Mouse (Mus musculus) inflammation-experienced regulatory T-cells, adult 6 months (primary cell): ENCODE data around the gene Idh2. TPM values are rescaled to one million over a fixed set of nuclear protein-coding genes. Genes with fewer than 3 reads are reported as not detected.
A peak's percentile ranks its signal among the peaks of the same experiment; 100 is the strongest.
"Not testable (repeated sequence)": the region's sequence is repeated elsewhere in the genome, so short reads cannot be mapped to it uniquely, and the experiment has no call there.

Experiments used
- ATAC-seq: one replicate; pipeline ENCODE4 v1.8.0; 2017
- polyA plus RNA-seq, 3 experiments: library from polyadenylated mRNA; unstranded; fragments of 100-300 nt; shearing (Covaris generic); gene quantifications; one replicate each; pipeline ENCODE4 v1.2.1; 2017

The Idh2 gene
- 10 to 100 TPM; 13.5 to 28.7 (median 20.3) TPM for polyA plus RNA-seq

DNA sequence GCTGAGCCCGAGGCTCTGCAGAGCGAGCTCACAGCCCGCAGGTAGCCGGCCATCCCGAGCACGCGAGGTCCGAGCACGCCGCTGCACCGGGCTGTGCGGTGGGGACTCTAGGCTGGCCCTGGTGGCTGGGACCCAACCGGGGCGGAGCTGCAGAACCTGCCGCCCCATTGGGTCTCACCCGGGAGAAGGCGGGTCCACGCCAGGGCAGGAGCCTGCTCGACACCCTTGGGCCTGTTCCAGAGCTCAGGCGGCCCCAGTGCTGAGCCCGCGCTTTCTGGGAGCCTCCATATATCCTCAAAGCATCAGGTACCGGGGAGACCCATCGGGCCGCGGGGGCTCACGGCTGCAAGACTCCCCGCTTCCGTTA is at the start of gene Idh2:
TSS of gene Idh2 (minus strand) at position 169 of the 367 bp plus-strand sequence.
- peak; percentile 97 for ATAC-seq

GRCm38 (mm10) chr7:80160945-80161306 is 45.7 kb upstream of the Idh2 start:
- ATAC-seq: no peak

DNA sequence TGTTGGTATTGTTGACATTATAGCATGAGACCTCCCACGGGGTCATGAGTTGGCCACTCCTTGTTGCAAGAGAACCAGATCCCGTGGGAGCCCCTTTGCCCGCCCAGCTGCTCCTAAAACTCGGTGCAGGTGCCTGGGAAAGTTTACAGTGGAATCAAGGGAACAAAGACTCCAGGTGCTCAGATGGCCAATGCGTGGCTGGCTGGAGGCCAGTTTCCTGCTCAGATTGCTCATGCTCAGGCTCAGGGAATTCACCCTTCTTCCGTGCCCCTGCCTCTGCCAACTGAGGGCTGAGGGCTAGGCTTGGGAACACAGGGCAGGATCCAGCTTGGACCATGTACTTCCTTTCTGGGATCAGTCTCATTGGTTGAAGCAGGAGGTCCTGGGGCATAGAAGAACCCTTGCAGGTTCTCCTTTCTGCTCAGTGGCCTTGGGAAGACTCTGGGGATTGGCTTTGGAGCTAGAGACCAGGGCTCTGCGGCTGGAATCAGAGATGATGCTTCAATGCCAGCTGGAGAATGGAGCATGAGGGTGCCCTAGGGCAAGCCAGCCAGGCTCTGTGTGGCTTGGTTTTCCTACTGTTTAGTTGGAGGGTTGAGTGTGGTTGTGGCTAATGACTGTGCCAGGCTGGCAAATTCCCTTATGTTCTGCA is 45.2 kb upstream of the Idh2 start:
- no peak for ATAC-seq

DNA sequence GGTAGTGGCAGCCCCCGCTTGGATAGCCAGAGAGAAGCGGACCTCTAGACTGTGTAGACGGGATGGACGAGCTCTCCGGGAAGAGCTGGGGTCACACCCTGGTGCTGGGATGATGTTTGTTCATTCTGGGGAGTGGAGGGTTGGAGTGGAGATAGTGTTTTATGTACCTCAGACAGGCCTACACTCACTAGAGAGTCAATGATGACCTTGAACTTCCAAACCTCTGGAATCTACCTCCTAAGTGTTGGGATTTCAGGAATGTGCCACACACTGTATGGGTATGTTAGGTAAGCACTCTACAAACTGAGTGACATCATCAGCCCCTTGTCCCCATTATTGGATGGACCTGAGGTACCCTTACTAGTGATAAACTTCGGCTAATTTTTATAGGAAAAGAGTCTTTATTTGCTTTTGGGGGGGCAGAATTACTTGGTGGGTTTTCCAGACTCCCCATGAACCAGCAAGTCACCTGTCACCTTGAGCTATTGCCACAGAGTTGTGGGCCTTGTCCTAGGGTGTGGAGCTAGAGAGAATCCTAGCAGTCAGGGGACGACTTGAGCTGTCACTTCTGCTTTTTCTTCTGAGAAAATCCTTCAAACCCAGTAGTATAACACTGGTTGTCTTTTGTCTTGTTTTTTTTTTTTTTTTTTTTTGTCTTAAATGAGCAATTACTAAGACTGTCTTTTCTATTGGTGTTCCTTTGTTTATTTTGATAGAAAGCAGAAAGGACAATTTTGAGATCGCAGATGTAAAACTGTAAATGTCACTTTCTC is 43.5 kb upstream of the Idh2 start:
- no peak for ATAC-seq

DNA sequence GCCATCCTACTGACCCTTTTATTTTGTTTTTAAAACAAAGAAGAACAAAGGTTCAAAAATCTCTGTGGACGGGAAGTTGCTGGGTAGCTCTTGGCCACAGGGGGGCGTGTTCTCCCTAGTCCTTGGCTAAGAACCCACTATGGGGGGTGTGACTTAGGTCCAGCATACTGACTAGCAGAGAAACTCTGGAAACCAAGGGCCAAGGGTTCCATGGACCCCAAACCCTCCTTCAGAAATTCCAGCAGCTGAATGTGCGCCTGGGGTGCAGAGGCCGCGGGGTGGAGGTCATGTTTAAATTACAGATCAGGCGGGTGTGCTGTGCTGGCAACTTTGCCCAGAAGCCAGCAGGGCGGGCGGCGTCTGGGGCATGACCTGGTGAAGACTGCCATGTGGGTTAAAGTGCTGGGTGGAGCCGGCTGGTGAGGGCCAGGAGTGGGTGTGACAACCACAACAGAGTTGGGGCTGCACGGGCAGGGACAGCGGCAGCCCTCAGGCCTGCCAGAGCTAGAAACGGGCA is 41.6 kb upstream of the Idh2 start:
- ATAC-seq: peak; percentile 69

DNA sequence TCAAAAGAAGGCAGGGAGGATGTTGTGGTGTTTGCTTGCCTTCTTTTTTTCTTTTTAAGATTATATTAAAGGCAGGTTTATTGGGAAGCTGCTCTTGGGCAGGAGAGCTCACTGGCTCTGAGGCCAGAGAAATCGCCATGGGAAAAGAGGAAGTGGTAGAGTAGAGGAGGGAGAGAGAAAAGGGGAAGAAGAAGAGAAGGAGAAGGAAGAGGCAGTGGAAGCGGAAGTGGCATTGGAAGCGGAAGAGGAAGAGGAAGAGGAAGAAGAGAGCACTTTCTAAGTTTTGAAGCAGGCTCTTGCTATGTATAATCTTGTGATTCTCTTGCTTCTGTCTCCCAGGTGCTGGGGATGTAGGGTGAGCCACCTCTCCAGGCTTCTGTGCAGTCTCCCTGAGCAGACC is 39.5 kb upstream of the Idh2 start:
- ATAC-seq: no peak

GRCm38 (mm10) chr7:80152756-80153155 is 37.6 kb upstream of the Idh2 start:
- ATAC-seq: no peak

DNA sequence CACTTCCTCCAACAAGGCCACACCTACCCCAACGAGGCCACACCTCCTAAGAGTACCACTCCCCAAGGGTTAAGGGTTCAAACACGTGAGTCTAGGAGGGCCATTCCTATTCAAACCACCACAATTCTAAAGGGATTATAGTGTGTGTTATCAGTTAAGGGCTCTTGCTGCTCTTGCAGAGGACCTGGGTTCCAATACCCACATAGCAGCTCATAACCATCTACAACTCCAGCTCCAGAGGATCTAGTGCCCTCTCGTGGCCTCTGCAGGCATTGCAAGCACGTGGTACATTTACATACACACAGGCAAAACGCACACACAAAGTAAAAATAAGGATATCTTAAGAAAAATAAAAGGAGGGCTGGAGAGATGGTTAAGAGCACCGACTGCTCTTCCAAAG is 37.0 kb upstream of the Idh2 start:
- no peak for ATAC-seq

GRCm38 (mm10) chr7:80149356-80149755 is 34.2 kb upstream of the Idh2 start:
- no peak for ATAC-seq

- ATAC-seq: peak; percentile 50
Observed at GRCm38 (mm10) chr7:80146077-80146476, 30.9 kb upstream of the Idh2 start.

DNA sequence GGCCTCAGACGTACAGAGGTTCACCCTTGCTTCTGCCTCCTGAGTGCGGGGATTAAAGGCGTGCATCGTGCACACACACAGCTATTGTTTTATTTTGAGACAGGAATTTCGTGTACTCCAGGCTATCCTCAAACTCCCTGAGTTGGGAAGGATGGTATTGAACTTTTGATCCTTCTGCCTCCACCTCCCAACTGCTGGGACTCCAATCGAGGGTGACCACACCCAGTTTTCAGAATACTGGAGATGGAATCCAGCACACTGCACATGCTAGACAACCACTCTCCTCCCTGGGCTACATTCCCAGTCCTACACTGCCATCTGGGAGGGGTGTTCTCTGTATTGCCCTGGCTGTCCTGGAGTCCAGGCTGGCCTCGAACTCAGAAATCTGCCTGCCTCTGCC is 29.5 kb upstream of the Idh2 start:
- no peak for ATAC-seq

DNA sequence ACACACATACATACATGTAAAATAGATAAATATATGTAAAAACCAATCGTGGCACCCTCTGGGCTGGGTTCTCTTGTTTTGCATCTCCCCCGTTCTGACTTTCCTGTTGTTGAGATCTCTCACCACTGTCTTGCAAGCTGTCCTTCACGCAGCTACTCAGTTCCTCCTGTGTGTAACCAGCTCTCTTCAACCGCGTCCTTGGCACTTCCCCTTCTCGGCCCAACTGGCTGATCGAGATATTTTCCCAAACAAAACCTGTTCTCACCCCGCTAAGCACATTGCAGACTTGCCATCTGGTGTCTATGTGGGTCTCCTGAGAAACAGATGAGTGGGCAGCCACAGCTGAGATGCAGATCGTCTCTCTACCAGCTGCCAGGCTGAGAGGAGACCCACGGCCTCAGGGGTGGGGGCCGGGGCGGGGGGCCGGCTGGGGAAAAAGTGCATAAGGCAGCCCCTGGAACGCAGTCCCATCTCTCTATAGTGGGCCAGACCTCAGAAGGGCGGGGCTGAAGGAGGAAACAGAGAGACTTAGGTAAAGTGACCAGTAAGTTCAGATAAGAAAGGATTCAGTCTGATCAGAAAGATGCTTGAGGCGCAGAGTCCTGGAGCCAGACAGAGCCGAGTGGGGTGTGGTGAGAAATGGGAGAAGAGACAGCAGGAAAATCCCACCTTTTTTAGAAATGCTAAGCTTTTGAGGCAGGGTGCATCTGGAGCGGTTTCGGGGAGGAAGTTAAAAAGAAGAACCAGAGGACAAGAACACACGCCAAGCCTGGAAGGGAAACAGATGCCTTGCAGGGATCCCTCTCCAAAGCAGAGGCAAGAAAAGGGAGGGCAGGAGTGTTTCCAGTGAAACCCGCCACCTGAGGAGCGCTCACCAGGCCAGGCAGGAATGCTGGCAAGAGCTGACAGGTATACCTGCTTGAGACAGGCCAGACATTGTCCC is 28.4 kb upstream of the Idh2 start:
- peak; percentile 13 for ATAC-seq

DNA sequence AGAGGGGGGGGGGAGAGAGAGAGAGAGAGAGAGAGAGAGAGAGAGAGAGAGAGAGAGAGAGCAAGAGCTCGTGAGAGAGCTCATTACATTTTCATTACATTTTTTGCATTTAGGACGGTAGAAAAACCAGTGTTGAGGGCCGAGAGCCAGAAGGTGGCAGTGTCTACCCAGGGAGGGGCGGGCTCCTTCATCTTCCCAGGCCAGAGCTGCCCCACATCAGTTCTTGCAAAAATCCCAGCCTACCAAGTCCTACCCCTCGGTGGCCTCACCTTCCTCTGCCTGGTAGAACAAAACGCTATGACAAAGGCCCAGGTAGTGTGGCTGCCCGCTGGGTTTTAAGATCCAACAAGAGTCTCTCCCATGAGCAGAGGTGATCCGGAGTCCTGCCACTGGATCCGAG is 25.6 kb upstream of the Idh2 start:
- ATAC-seq: peak; percentile 76

DNA sequence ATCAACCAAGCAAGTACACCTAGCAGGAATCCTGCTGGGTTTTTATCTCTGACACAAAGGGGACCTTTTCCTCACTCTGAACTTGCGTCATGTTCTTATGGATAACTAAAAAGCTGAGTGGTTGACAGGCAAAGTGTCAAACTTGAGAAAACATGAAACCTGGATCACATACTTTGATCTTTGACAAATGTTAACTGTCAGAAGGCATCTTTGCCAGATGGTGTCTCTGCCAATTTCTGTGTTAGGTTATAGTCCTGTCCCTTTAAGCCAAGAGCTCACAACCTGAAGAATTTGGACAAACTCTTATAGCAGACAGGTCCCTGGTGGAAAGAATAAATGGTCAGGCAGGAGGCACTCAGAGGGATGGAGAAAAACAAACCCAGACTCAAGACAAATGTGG is 23.2 kb upstream of the Idh2 start:
- no peak for ATAC-seq

GRCm38 (mm10) chr7:80135173-80135532 is 20.0 kb upstream of the Idh2 start:
- ATAC-seq: no peak

GRCm38 (mm10) chr7:80134454-80135172 is 19.4 kb upstream of the Idh2 start:
- ATAC-seq: no peak

DNA sequence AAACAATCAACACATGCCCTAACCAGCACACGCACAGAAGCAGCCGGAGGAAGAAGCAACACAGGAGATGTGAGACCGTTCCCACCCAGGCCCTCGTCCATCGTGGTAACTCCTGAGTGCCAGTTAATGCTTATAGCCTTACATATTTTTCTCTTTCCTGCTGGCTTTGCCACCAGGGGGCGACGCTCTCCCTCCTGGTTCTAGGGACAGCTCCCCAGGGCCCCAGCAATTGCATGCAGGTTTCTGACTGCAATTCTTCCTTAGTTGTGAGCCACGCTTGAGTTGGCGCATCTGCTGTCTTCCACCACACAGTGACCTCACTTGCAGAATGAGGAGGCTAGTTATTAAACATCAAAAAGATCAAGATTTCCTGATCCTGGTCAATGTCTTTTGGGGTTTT is 17.3 kb upstream of the Idh2 start:
- no peak for ATAC-seq

DNA sequence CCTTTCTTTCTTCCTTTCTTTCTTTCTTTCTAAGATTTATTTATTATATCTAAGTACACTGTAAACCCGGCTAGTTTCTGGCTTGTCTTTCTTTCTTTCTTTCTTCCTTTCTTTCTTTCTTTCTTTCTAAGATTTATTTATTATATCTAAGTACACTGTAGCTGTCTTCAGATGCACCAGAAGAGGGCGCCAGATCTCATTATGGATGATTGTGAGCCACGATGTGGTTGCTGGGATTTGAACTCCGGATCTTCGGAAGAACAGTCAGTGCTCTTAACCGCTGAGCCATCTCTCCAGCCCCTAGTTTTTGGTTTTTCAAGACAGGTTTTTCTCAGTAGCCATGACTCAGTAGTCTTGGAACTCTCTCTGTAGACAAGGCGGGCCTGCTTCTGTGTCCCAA is 16.1 kb upstream of the Idh2 start:
- ATAC-seq: not testable (repeated sequence)

DNA sequence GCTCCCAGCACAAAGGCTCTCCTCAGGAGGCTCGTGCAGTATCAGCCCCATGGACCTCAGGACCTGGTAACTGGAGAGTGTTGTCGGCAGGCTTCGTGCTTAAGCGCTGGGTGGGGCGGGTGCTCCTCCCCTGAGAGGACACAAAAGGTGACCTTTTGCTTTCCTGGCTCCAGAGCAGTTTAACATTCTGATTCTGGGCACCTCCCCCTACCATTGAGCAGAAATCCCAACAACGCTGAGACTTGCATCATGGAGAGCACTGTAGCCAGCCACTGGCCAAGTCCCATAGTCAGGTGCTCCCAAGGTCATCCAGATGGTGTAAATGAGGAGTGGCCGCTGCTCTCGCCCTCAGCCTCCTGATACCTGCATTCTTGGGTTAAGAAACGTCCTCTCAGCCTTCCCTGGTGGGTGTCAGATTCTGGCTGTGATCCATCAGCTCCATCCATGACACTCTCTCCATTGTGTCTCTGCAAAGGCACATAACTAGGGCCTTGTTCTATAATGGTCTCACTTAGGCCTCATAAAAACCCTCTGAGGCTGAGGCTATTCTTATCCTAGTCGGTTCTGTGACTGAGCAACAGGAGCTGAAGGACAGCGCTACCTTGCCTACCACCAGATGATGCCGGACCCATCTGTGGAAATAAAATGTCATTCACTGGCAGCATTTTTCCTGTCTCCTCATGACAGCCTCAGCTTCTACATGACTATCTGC is 15.3 kb upstream of the Idh2 start:
- ATAC-seq: no peak

- no peak for ATAC-seq
Observed at GRCm38 (mm10) chr7:80129278-80129677, 14.1 kb upstream of the Idh2 start.

DNA sequence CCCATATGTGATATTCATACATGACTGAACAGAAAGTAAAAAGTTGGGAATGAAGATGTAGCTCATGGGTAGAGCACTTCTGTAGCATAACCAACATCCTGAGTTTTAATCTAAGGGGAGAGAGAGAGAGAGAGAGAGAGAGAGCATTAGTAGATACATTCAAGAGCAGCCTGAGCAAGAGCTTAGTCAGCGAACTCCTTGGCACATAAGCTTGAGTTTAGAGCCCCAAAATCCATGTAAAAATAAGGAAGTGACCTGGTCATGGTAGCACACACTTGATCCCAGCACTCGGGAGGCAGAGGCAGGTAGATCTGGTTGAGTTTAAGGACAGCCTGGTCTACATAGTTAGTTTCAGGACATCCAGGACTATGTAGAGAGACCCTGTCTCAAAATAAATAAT is 8.5 kb upstream of the Idh2 start:
- no peak for ATAC-seq

DNA sequence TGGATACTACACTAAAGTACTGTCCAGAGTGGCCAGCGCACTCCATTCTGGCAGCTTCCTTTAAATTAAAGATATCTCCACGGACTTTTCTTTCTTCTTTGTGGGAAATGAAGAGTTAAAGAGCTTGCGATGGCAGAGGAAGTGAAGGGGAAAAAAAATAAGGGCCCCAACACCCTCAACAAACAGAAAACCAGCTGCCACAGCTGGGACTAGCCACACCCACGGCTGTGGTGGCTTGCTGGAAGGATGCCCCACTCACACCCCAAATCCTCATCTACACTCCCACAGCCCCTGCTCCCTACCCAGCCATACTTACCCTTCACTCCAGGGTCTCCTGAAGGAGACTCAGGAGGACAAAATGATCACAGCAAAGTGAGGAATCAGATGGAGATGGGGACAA is 7.9 kb upstream of the Idh2 start:
- ATAC-seq: peak; percentile 85
